Mouse (Mus musculus) ES-E14 (cell line): ENCODE data around the gene Plpp7.

Source experiments
- HCFC1 ChIP-seq: IDR thresholded peaks from 2 replicates; pipeline ENCODE4 v1.6.1; 2012; ENCODE audit warnings: low read length, inconsistent platforms, borderline replicate concordance; ENCODE audit not compliant: insufficient read depth
- MAFK ChIP-seq: IDR thresholded peaks from 2 replicates; pipeline ENCODE4 v1.6.1; 2014; ENCODE audit warnings: mild to moderate bottlenecking, low read depth, low read length, inconsistent platforms; ENCODE audit not compliant: insufficient read depth
- ZC3H11A ChIP-seq: IDR thresholded peaks from 2 replicates; pipeline ENCODE4 v1.6.1; 2012; ENCODE audit warnings: low read depth, mild to moderate bottlenecking, inconsistent platforms, low read length, borderline replicate concordance

DNA sequence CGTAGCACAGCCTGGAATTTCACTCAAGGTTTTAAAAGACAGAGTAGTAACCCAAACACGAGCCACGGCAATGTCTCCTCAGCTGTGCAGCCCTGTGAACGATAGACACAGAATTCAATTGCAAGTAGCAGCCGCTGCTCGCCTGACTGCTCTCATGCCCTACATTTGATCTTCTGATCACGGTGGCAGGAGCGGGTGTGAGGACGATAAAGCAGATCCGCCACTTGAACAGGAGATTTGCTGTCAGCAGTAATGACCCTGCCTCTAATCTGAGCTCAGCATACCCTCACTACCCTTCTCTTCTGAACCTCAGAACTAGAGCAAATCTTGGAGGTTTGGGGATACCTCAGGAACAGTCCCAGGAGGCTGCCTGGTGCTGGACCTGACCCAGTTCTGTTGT, 49.3 kb upstream of the Plpp7 start:
- TF ChIP-seq MAFK = no peak
- no peak for TF ChIP-seq ZC3H11A
- no peak for TF ChIP-seq HCFC1
